Mouse (Mus musculus) urinary bladder, postnatal 4 days (tissue): ENCODE measurements at regions not wholly inside any gene's neighbourhood (a gene's known extent, or its start where the extent isn't known, plus 50 kb on each side); places are given as distances from the start of the nearest gene placed in this dataset.

Experiments
- DNase-seq, 2 experiments: peaks; one replicate each; pipeline ENCODE4 v3.0.0; 2021 to 2022; ENCODE audit warnings: low spot score in 2 of 2

DNA sequence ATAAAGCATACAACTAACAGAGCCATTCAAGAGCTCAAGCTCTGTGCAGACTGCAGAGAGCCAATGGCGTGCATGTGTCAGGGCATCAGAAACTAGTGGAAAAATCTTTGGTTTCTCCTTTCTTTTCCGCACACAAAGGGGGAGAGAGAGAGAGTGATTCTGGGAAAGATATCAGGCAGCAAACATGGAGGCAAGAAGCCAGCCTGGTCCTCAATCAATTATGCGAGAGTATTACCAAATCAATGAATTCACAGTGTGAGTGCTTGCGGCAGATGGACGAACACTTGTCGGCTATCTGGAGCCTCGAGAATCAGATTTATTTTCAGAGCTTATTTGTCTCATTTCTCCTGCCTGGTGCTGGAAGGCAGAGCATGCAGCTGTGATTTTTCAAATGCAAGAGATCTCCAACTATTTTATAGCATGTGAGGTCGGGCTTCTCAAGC is 230.6 kb downstream of the Snx10 start:
- no peak for DNase-seq

GRCm38 (mm10) chr6:51757131-51757530 is 233.4 kb downstream of the Snx10 start:
- DNase-seq, result no peak

- no peak for DNase-seq
Measured at GRCm38 (mm10) chr6:51757746-51758145, 234.0 kb downstream of the Snx10 start.

DNA sequence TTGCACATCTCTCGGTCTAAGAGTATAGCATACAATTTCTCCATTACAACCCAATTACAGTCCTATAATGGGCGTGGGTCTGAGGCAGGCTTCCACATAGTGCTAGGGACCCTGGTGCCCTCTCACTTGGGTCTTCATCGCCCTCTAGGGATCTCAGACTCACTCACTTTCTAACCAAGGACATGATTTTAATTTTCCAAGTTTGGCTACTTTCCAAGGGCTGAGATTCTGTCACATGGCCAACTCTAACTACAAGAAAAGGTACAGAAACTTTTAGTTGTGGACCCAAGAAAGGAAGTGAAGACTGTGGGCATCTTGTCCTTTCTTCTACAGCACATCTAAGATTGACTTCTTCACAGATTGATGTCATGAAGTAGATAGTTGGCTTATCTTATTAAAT is 235.1 kb downstream of the Snx10 start:
- no peak for DNase-seq

GRCm38 (mm10) chr6:51760372-51760771 is 236.7 kb downstream of the Snx10 start:
- DNase-seq, result no peak

DNA sequence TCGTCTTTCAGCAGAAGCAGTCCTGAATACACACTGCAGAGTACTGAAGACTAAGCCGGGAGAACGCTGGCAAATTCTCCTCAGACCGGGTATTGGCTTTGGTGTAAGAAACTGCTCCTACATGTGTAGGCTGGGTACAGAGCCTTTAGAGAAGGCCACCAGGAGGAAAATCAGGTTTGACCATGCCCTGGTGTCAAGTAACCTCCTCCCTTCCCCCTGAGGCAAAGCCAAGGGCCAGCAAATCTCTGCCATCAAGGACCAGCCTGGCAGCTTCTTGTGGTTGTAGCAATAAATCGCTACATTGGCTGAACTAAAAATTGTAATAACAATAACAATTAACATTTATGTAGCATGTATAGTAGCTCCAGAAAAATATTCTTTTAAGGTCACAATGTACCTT is 237.8 kb downstream of the Snx10 start:
- DNase-seq, result no peak

GRCm38 (mm10) chr6:51766482-51766881 is 242.8 kb downstream of the Snx10 start:
- DNase-seq, result no peak

GRCm38 (mm10) chr6:51767582-51768341 is 244.1 kb downstream of the Snx10 start:
- DNase-seq, result no peak

DNA sequence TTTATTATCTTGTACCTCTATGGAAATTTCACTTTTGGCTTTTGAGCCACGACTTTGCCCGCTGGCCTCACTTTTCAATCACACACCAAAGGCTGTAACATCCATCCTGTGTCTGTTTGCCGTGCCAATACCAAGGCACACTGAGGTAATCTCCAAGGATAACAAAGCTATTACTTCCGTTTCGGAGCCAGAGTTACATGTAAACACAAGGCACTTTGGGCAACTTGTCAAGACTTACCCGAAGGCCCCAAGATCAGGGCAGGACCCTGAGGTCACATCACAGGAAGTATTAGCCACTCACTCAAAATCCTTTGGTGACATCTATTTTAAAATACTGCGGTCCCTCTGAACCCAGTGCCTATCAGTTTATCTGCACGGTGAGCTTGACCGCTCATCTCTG is 241.3 kb downstream of the Skap2 start:
- no peak for DNase-seq

DNA sequence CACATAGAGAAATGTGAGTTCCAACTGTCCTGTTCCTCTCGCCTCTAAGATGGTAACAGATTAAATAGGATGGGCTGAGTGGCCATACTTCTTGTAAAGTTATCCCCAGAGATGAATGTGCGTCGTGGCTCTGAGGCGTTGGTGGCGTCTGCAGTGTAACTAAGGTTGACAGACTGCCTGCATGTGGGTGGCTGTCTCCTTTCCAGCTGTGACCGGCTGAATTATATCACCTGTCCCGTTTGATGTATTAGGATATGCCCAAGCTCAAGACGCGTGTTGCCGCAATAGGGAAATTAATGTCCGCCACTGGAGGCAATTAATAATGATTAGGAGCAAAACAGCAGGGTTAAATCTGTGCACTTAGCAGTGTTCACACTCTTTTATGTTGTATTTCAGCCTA is 240.9 kb downstream of the Skap2 start:
- no peak for DNase-seq

DNA sequence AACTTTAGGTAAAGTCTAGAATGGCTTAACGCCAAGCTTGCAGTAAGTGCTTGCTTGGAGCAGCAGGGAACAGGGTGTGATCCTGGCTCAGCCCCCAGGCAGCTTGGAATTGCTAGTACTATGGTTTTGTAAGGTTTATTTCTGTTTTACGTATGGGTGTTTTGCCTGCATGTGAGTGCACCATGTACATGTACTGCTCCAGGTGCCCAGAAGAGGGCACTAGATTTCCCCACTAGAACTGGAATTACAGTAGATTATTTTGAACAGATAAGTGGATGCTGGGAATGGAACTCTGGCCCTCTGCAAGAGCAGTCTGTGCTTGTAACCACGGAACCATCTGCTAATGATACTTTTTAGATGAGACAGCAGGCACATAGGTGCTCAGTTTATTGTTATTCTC is 237.6 kb downstream of the Skap2 start:
- no peak for DNase-seq

DNA sequence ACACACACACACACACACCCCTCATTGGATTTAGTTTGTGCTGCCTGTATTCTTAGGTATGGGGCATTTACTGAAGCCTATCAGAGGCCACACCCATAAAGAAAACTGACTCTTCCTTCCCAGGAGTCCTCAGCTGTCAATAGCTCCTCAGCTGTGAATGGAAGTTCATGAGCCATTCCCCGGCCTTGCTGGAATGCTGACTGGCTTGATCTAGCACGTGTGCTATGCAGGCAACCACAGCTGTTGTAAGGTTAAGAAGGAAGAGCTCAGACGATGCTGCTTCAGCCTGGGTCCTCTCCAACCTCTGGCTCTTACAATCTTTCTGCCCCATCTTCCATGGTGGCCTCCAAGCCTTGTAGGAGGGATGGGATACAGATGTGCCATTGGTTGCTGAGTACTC is 226.7 kb downstream of the Skap2 start:
- DNase-seq, result no peak

- DNase-seq, result no peak
Measured at GRCm38 (mm10) chr6:51786836-51787235, 225.5 kb downstream of the Skap2 start.

DNA sequence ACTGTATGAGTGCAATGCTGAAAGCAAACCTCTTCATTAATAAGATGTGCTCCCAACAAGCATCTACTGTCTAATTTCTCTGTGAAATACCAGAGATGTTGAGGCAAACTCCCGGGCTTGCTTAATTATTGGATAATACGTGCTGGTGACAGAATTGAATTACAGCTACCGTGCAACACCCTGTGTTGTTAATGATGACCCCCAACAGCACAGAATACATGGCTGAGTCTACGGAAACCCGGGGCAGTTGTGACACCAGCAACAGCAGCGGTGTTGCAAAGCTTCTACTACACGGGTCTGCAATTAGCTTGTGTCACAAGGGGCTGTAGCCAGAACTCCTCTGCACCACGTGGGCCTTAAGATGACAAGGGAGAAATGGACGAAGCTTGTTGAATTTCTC is 224.2 kb downstream of the Skap2 start:
- DNase-seq, result no peak

- DNase-seq, result no peak
Measured at GRCm38 (mm10) chr6:51790293-51790692, 222.1 kb downstream of the Skap2 start.

DNA sequence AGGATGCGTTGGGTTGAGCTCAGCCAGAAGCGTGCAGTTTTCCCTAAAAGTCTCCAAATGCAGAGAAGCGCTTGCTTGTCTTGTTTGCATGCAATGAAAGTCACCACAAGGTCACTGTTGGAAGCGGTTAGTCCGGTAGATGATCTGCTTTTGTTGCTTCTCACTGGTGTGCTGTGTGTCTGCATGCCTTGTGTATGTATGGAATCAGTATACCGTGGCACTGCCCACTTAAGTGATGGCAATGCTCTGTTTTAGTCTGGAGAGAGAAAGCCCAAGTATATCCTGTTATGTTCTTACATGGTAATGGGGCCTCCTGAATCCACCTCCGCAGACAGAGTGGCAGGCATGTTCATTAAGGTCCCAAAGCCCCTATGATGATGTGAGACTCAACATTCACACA is 221.7 kb downstream of the Skap2 start:
- no peak for DNase-seq

- DNase-seq, result peak in 1 of 2 experiments; percentile 63
Measured at GRCm38 (mm10) chr6:51795300-51795699, 217.0 kb downstream of the Skap2 start.

GRCm38 (mm10) chr6:51798577-51799240 is 213.6 kb downstream of the Skap2 start:
- DNase-seq, result no peak

DNA sequence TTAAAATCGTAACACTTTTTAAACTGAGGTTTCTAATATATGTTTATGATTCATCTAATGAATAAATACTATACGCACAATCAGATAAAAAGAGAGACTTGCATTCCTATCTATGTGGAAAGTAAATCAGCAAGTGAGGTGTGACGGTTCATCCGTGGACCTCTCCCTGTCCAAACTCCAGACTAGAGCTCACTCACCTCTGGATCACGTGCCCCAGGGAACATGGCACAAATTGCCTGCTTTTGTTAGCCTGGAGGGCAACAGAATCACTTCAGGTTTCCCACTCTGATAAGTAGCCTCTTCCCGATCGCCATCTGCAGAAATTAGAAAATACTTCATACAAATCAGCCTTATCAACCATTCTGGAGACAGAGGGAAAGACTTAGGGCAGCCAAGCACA is 206.7 kb downstream of the Skap2 start:
- no peak for DNase-seq
